Mouse (Mus musculus) kidney, embryonic 16.5 days (tissue): ENCODE measurements at regions not wholly inside any gene's neighbourhood (a gene's known extent, or its start where the extent isn't known, plus 50 kb on each side); places are given as distances from the start of the nearest gene placed in this dataset.

Experiments
- ATAC-seq: fragments of 200-750 bp; cut with Nextera tagmentation; 2 replicates; pipeline ENCODE4 v1.8.0; 2017; ENCODE audit warnings: moderate TSS enrichment; ENCODE audit not compliant: low FRiP score, low TSS enrichment
- H3K27ac ChIP-seq: fragments of 300-500 bp; sonication (generic); 2 replicates; pipeline ENCODE4 v1.5.1; 2014; ENCODE audit warnings: low read length
- H3K27me3 ChIP-seq: fragments of 300-500 bp; sonication (generic); 2 replicates; pipeline ENCODE4 v1.6.1; 2014; ENCODE audit warnings: low read length, control low read depth, mixed read lengths; ENCODE audit not compliant: insufficient read depth
- H3K36me3 ChIP-seq: fragments of 300-500 bp; sonication (generic); 2 replicates; pipeline ENCODE4 v1.6.1; 2014; ENCODE audit warnings: low read length, control low read depth, mixed read lengths; ENCODE audit not compliant: insufficient read depth
- H3K4me1 ChIP-seq: fragments of 300-500 bp; sonication (generic); 2 replicates; pipeline ENCODE4 v1.6.1; 2014; ENCODE audit warnings: low read length, control low read depth, mixed read lengths; ENCODE audit not compliant: insufficient read depth
- H3K4me2 ChIP-seq: fragments of 300-500 bp; sonication (generic); replicated peaks from 2 replicates; pipeline ENCODE4 v1.6.1; 2014; ENCODE audit warnings: low read depth, low read length
- H3K4me3 ChIP-seq: fragments of 300-500 bp; sonication (generic); 2 replicates; pipeline ENCODE4 v1.5.1; 2014; ENCODE audit warnings: mild to moderate bottlenecking, low read length
- H3K9ac ChIP-seq: fragments of 300-500 bp; sonication (generic); replicated peaks from 2 replicates; pipeline ENCODE4 v1.6.1; 2014; ENCODE audit warnings: low read length
- H3K9me3 ChIP-seq: fragments of 300-500 bp; sonication (generic); 2 replicates; pipeline ENCODE4 v1.6.1; 2016; ENCODE audit warnings: low read length, control low read depth
- WGBS: fragments of 180-500 bp; shearing (Covaris S2); extraction: QIAGEN DNeasy Blood & Tissue Kit; methylation state at CpG from one replicate; pipeline ENCODE4 v1.1.7; 2014; 5-methylcytosine and 5-hydroxymethylcytosine counted together

DNA sequence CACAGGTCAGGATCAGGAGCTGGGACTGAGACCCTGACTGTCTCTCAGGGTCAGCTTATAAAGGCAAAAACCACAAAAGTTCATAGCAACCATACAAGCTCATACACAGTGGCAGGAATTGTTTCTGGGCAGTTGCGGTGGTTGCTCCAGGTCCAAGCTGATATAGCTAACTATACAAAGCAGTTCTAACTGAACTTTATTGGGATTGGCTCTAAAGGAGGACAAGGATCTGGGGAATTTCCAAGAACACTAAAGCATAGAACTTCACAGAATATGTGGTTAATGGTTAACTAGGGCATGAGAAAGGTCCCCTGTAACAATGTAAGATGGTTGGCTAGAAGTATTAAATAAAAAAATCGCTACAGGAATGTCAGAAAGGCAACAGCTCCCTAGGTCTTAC, 748.0 kb upstream of the Crim1 start:
- no peak overlapping the region for H3K4me2 ChIP-seq
- H3K36me3 ChIP-seq: no peaks in the 10 kb centered on the region
- no peak overlapping the region for H3K4me3 ChIP-seq
- H3K27me3 ChIP-seq: no peaks in the 10 kb centered on the region
- H3K9ac ChIP-seq: no peak overlapping the region
- peak; percentile 54; the same call in 1 of the 2 replicates for ATAC-seq
- WGBS: 75% methylated on average over 2 of the region's 2 CpGs
- no peaks in the 10 kb centered on the region for H3K4me1 ChIP-seq
- no peaks in the 10 kb centered on the region for H3K9me3 ChIP-seq
- H3K27ac ChIP-seq: no peak overlapping the region

DNA sequence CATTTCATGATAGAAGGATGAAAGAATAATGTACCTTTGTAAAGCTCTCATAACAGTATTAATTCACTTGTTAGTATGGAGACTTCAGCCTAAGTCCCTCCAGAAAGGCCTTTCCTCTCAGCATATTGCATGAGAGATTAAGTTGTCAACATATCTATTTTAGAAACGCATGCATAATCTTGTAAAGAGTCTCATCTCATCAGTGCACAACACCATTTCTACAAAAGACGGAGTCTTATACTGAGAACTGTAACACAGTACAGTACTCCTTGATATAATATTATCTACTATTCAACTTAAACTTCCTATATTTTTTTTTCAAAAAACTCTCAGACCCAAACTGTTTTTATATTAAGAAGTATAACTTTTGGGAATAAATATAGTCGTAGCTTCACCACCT, 730.4 kb upstream of the Crim1 start:
- no peak overlapping the region for H3K4me2 ChIP-seq

DNA sequence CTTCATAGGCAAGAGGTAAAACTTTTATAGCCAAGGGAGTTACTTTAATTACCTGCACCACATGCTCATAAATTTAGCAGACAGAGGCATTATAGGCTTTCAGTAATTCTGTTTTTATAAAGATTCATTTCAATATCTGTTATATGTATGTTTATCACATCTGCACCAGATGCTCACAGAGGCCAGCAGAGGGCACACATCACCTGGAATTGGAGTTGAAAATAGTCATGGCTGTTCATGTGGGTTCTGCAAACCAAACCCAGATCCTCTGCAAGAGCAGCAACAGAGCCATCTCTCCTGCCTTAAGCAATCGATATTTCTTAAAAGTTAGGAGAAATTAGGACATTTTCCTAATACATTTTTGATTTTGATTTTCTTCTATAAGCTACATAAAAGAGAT, 729.9 kb upstream of the Crim1 start:
- no peak for ATAC-seq
- no peaks in the 10 kb centered on the region for H3K9me3 ChIP-seq
- no peak overlapping the region for H3K4me2 ChIP-seq
- H3K27me3 ChIP-seq: no peaks in the 10 kb centered on the region
- no peak overlapping the region for H3K27ac ChIP-seq
- 77% methylated on average over 1 of the region's 1 CpGs for WGBS
- H3K4me3 ChIP-seq: no peak overlapping the region
- no peaks in the 10 kb centered on the region for H3K4me1 ChIP-seq
- no peaks in the 10 kb centered on the region for H3K36me3 ChIP-seq
- no peak overlapping the region for H3K9ac ChIP-seq

More for the DNA sequence above, 730.4 kb upstream of the Crim1 start:
- WGBS: 70% methylated on average over 3 of the region's 3 CpGs
- H3K9ac ChIP-seq: no peak overlapping the region
- no peaks in the 10 kb centered on the region for H3K4me1 ChIP-seq
- H3K27me3 ChIP-seq: no peaks in the 10 kb centered on the region
- H3K27ac ChIP-seq: no peak overlapping the region
- no peak overlapping the region for H3K4me3 ChIP-seq
- no peak for ATAC-seq
- no peaks in the 10 kb centered on the region for H3K9me3 ChIP-seq
- H3K36me3 ChIP-seq: no peaks in the 10 kb centered on the region

DNA sequence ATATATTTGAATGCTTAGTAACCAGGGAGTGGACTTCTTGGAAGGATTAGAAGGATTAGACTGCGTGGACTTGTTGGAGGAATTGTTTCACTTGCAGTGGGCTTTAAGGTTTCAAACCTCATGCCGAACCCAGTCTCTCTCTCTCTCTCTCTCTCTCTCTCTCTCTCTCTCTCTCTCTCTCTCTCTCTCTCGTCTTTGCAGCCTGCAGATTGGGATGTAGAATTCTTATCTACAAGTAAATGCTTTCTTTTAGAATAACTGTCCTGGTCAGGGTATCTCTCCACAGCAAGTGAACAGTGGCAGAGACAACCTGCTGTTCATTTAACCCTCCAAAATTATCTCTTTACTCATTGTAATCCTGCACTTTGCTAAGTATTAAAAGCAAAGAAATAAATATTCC, 728.1 kb upstream of the Crim1 start:
- no peaks in the 10 kb centered on the region for H3K27me3 ChIP-seq
- no peak overlapping the region for H3K4me3 ChIP-seq
- no peaks in the 10 kb centered on the region for H3K4me1 ChIP-seq
- H3K9ac ChIP-seq: no peak overlapping the region
- 71% methylated on average over 3 of the region's 3 CpGs for WGBS
- no peak overlapping the region for H3K4me2 ChIP-seq
- H3K36me3 ChIP-seq: no peaks in the 10 kb centered on the region
- no peak for ATAC-seq
- H3K27ac ChIP-seq: no peak overlapping the region
- H3K9me3 ChIP-seq: no peaks in the 10 kb centered on the region
